Mouse (Mus musculus): ENCODE data around the gene Sik2.

The Sik2 gene

GRCm38 (mm10) chr9:51008841-51009655 lies at the start of gene Sik2:
Gene Sik2, minus strand, starts transcription at chr9:51009073.
- H3K27me3 ChIP-seq (ENCODE audit: insufficient read depth, low read length): peaks cover 16% of the 10 kb centered on the region
- H3K36me3 ChIP-seq (ENCODE audit: insufficient read depth, low read length): no peaks in the 10 kb centered on the region
- H3K9me3 ChIP-seq (ENCODE audit: low read length): no peaks in the 10 kb centered on the region
- H3K4me3 ChIP-seq (replicated peaks; ENCODE audit: low read length): peak within 1 kb of the TSS; percentile 95
- H3K4me1 ChIP-seq (replicated peaks; ENCODE audit: low read depth, low read length): peaks cover 14% of the 10 kb centered on the region
- TF ChIP-seq NANOG (IDR thresholded peaks at IDR 0.05; ENCODE audit: borderline replicate concordance, low read length) (no peak), POU5F1 (IDR thresholded peaks at IDR 0.05; ENCODE audit: borderline replicate concordance, low read length) (no peak), CTCF (conservative IDR thresholded peaks at IDR 0.05; ENCODE audit: low read length) (peak; percentile 15; the same call in 1 of the 2 replicates)

GRCm38 (mm10) chr9:51056360-51057324 lies 47.8 kb upstream of the Sik2 start:
- no peaks in the 10 kb centered on the region for H3K4me1 ChIP-seq (replicated peaks; ENCODE audit: low read depth, low read length)
- no peaks in the 10 kb centered on the region for H3K27me3 ChIP-seq (ENCODE audit: insufficient read depth, low read length)
- H3K9me3 ChIP-seq (ENCODE audit: low read length): no peaks in the 10 kb centered on the region
- no peak for TF ChIP-seq POU5F1 (IDR thresholded peaks at IDR 0.05; ENCODE audit: borderline replicate concordance, low read length)
- no peak for TF ChIP-seq NANOG (IDR thresholded peaks at IDR 0.05; ENCODE audit: borderline replicate concordance, low read length)
- TF ChIP-seq CTCF (conservative IDR thresholded peaks at IDR 0.05; ENCODE audit: low read length): no peak
- H3K36me3 ChIP-seq (ENCODE audit: insufficient read depth, low read length): no peaks in the 10 kb centered on the region
- no peak overlapping the region for H3K4me3 ChIP-seq (replicated peaks; ENCODE audit: low read length)

GRCm38 (mm10) chr9:51052180-51052579 lies 43.3 kb upstream of the Sik2 start:
- TF ChIP-seq CTCF (conservative IDR thresholded peaks at IDR 0.05; ENCODE audit: low read length): peak; percentile 39
- TF ChIP-seq POU5F1 (IDR thresholded peaks at IDR 0.05; ENCODE audit: borderline replicate concordance, low read length): no peak
- TF ChIP-seq NANOG (IDR thresholded peaks at IDR 0.05; ENCODE audit: borderline replicate concordance, low read length): no peak
- Histone ChIP-seq H3K4me3 (replicated peaks; ENCODE audit: low read length) (no peak overlapping the region), H3K27me3 (ENCODE audit: insufficient read depth, low read length) (no peaks in the 10 kb centered on the region), H3K9me3 (ENCODE audit: low read length) (no peaks in the 10 kb centered on the region), H3K36me3 (ENCODE audit: insufficient read depth, low read length) (no peaks in the 10 kb centered on the region), H3K4me1 (replicated peaks; ENCODE audit: low read depth, low read length) (no peaks in the 10 kb centered on the region)

GRCm38 (mm10) chr9:51042136-51042535 lies 33.3 kb upstream of the Sik2 start:
- Histone ChIP-seq H3K9me3 (ENCODE audit: low read length) (no peaks in the 10 kb centered on the region), H3K4me1 (replicated peaks; ENCODE audit: low read depth, low read length) (no peaks in the 10 kb centered on the region), H3K36me3 (ENCODE audit: insufficient read depth, low read length) (no peaks in the 10 kb centered on the region), H3K27me3 (ENCODE audit: insufficient read depth, low read length) (no peaks in the 10 kb centered on the region), H3K4me3 (replicated peaks; ENCODE audit: low read length) (no peak overlapping the region)
- no peak for TF ChIP-seq POU5F1 (IDR thresholded peaks at IDR 0.05; ENCODE audit: borderline replicate concordance, low read length)
- TF ChIP-seq CTCF (conservative IDR thresholded peaks at IDR 0.05; ENCODE audit: low read length): no peak
- no peak for TF ChIP-seq NANOG (IDR thresholded peaks at IDR 0.05; ENCODE audit: borderline replicate concordance, low read length)

GRCm38 (mm10) chr9:51041491-51041980 lies 32.7 kb upstream of the Sik2 start:
- no peaks in the 10 kb centered on the region for H3K36me3 ChIP-seq (ENCODE audit: insufficient read depth, low read length)
- TF ChIP-seq CTCF (conservative IDR thresholded peaks at IDR 0.05; ENCODE audit: low read length) (no peak), NANOG (IDR thresholded peaks at IDR 0.05; ENCODE audit: borderline replicate concordance, low read length) (no peak), POU5F1 (IDR thresholded peaks at IDR 0.05; ENCODE audit: borderline replicate concordance, low read length) (no peak)
- no peaks in the 10 kb centered on the region for H3K27me3 ChIP-seq (ENCODE audit: insufficient read depth, low read length)
- no peaks in the 10 kb centered on the region for H3K4me1 ChIP-seq (replicated peaks; ENCODE audit: low read depth, low read length)
- H3K9me3 ChIP-seq (ENCODE audit: low read length): no peaks in the 10 kb centered on the region
- no peak overlapping the region for H3K4me3 ChIP-seq (replicated peaks; ENCODE audit: low read length)

GRCm38 (mm10) chr9:51032785-51033529 lies 24.1 kb upstream of the Sik2 start:
- H3K36me3 ChIP-seq (ENCODE audit: insufficient read depth, low read length): no peaks in the 10 kb centered on the region
- H3K4me1 ChIP-seq (replicated peaks; ENCODE audit: low read depth, low read length): no peaks in the 10 kb centered on the region
- no peaks in the 10 kb centered on the region for H3K9me3 ChIP-seq (ENCODE audit: low read length)
- H3K27me3 ChIP-seq (ENCODE audit: insufficient read depth, low read length): peaks cover 4% of the 10 kb centered on the region; the same call in 1 of the 2 replicates
- H3K4me3 ChIP-seq (replicated peaks; ENCODE audit: low read length): no peak overlapping the region
- no peak for TF ChIP-seq CTCF (conservative IDR thresholded peaks at IDR 0.05; ENCODE audit: low read length)
- no peak for TF ChIP-seq NANOG (IDR thresholded peaks at IDR 0.05; ENCODE audit: borderline replicate concordance, low read length)
- TF ChIP-seq POU5F1 (IDR thresholded peaks at IDR 0.05; ENCODE audit: borderline replicate concordance, low read length): no peak

GRCm38 (mm10) chr9:51032291-51032690 lies 23.4 kb upstream of the Sik2 start:
- TF ChIP-seq NANOG (IDR thresholded peaks at IDR 0.05; ENCODE audit: borderline replicate concordance, low read length) (no peak), POU5F1 (IDR thresholded peaks at IDR 0.05; ENCODE audit: borderline replicate concordance, low read length) (no peak), CTCF (conservative IDR thresholded peaks at IDR 0.05; ENCODE audit: low read length) (no peak)
- peaks cover 4% of the 10 kb centered on the region; the same call in 1 of the 2 replicates for H3K27me3 ChIP-seq (ENCODE audit: insufficient read depth, low read length)
- H3K9me3 ChIP-seq (ENCODE audit: low read length): no peaks in the 10 kb centered on the region
- H3K4me3 ChIP-seq (replicated peaks; ENCODE audit: low read length): no peak overlapping the region
- H3K4me1 ChIP-seq (replicated peaks; ENCODE audit: low read depth, low read length): no peaks in the 10 kb centered on the region
- H3K36me3 ChIP-seq (ENCODE audit: insufficient read depth, low read length): no peaks in the 10 kb centered on the region
